Mouse (Mus musculus): ENCODE results near the gene Prap1. TPM values are rescaled to one million over a fixed set of nuclear protein-coding genes. Genes with fewer than 3 reads are reported as not detected.

Prap1 gene
- not detected in 2 replicates for polyA plus RNA-seq (2016; fragmentation: Nextera tagmentation; extraction: Ambion mirVana)

DNA sequence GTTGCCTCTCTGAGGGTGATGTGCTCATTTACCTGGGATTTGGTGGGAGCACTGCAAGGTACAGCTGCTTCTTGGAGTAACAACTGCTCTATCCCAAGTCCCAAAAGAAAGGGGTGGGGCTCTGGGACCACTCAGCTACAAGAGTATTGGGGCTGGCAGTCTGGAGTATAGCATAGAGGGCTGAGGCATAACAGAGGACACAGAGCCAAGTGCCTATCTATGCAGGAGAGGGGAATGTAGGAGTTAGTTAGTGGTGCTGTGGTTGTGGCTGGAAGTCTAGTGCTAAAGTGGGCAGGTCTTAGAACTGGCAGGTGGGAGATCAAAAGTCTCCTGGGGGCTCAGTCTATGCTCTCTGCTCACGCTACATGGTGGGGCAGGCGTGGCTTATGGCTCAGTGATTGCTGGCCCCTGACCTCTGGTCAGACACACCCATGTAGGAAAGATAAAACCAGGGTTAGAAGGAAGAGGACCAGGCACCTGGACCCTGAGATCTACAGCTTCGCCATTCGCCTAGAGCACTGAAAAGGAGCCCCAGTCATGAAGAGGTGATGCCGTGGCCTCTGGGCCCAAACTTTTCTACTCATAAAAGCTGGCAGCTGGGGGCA, at the start of gene Prap1:
TSS of gene Prap1 (plus strand) at position 472 of the 605 bp plus-strand sequence.
- Histone ChIP-seq H3K4me2 (no peak within 1 kb of the TSS), H3K27me3 (replicated peaks) (0 out of 2 replicates have a peak, but pooled peaks cover 6% of the 10 kb centered on the region), H3K36me3 (no peaks in the 10 kb centered on the region), H3K9me3 (replicated peaks) (no peaks in the 10 kb centered on the region), H3K4me1 (no peaks in the 10 kb centered on the region), H3K9ac (no peak within 1 kb of the TSS), H3K4me3 (no peak within 1 kb of the TSS), H3K27ac (no peak within 1 kb of the TSS)
- no peak for ATAC-seq
- 61% methylated on average over 5 of the region's 5 CpGs for WGBS (ENCODE audit: insufficient replicate concordance)

- Histone ChIP-seq H3K27me3 (replicated peaks) (peaks cover 67% of the 10 kb centered on the region), H3K4me2 (no peak overlapping the region), H3K9me3 (replicated peaks) (no peaks in the 10 kb centered on the region), H3K9ac (no peak overlapping the region), H3K4me3 (no peak overlapping the region), H3K4me1 (peaks cover 18% of the 10 kb centered on the region), H3K27ac (no peak overlapping the region), H3K36me3 (peaks cover 6% of the 10 kb centered on the region)
- no peak for ATAC-seq
- WGBS (ENCODE audit: insufficient replicate concordance) = 57% methylated on average over 4 of the region's 4 CpGs
Measured at GRCm38 (mm10) chr7:140045546-140045945, 47.6 kb upstream of the Prap1 start.

GRCm38 (mm10) chr7:140047811-140048311, 45.3 kb upstream of the Prap1 start:
- peaks cover 90% of the 10 kb centered on the region for H3K27me3 ChIP-seq (replicated peaks)
- peak overlapping the region; percentile 64 for H3K4me2 ChIP-seq
- no peak overlapping the region for H3K27ac ChIP-seq
- H3K36me3 ChIP-seq = no peaks in the 10 kb centered on the region
- H3K9me3 ChIP-seq (replicated peaks) = no peaks in the 10 kb centered on the region
- peaks cover 13% of the 10 kb centered on the region for H3K4me1 ChIP-seq
- no peak for ATAC-seq
- WGBS (ENCODE audit: insufficient replicate concordance) = 2% methylated on average over 33 of the region's 33 CpGs
- no peak overlapping the region for H3K9ac ChIP-seq
- H3K4me3 ChIP-seq = peak overlapping the region; percentile 34

DNA sequence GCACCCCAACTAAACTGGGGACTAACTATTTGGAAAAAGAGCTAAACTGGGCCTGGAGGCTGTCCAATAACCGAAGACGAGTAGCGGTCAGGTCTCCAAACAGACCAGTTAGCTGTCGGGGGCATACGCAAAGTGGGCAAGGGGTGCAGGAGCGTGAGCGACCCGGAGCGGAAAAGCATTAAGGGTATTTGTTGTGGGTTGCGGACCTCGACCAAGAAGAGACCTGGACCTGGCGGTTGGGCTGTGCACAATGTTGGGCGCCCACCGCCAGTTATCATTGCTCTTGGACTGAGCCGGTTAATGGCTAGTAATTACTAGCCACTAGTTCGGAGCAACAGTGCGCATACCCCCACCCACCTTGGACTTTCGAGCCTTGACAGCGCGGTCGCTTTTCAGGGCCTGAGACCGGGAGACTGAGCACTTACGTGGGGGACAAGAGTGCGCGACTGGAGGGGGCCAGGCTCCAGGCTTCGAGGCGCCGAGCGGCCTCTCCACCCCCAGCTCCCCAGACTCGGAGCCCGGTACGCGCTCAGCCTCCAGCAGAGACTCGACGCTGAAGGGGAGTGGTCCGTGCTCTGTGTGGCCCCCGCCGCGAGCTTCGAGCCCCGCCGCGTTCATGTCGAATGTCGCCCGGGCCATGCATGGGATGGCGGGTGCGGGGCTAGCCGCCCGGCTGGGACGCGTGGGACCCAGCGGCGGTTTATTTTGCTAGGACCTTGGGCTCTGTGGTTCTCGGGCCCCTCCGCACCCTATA, 44.7 kb upstream of the Prap1 start, which contains the start of gene Msx3:
TSS of gene Msx3 (minus strand) at position 729 of the 754 bp plus-strand sequence.
- peaks cover 96% of the 10 kb centered on the region for H3K27me3 ChIP-seq (replicated peaks)
- peak within 1 kb of the TSS; percentile 64 for H3K4me2 ChIP-seq
- ATAC-seq = peak; percentile 30; the same call in 1 of the 2 replicates
- H3K27ac ChIP-seq = no peak within 1 kb of the TSS
- H3K4me1 ChIP-seq = peaks cover 11% of the 10 kb centered on the region
- H3K4me3 ChIP-seq = peak within 1 kb of the TSS; percentile 34
- no peaks in the 10 kb centered on the region for H3K9me3 ChIP-seq (replicated peaks)
- 3% methylated on average over 56 of the region's 56 CpGs for WGBS (ENCODE audit: insufficient replicate concordance)
- no peaks in the 10 kb centered on the region for H3K36me3 ChIP-seq
- H3K9ac ChIP-seq = no peak within 1 kb of the TSS

DNA sequence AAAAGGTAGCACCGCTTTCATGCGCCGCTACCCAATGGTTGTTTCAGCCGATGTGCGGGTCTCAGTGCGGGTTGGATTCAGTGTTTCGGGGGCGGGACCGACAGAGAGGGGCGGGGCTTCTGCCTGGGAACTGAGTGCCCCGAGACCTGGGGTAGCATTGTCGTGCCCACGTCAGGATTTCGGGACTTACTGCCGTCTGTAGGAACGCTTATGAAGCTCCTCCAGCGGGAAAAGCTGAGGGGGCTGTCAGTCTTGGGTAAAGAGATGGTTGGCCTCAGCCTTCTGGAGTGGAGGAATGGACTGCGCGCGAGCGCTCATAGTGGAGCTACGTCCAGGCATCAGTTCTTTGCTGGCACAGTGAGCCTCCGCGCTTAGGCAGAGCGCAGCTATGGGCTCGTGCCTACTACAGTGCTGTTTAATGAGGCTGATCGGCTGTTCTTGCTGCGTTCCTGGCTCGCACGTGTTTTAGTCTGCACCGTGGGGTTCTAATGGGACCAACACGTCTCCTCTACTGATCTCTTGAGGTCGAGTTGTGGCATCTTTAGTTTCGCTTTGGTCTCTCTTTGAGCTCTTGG, 44.0 kb upstream of the Prap1 start:
- no peak for ATAC-seq
- H3K4me2 ChIP-seq = peak overlapping the region; percentile 64
- WGBS (ENCODE audit: insufficient replicate concordance) = 3% methylated on average over 34 of the region's 34 CpGs

DNA sequence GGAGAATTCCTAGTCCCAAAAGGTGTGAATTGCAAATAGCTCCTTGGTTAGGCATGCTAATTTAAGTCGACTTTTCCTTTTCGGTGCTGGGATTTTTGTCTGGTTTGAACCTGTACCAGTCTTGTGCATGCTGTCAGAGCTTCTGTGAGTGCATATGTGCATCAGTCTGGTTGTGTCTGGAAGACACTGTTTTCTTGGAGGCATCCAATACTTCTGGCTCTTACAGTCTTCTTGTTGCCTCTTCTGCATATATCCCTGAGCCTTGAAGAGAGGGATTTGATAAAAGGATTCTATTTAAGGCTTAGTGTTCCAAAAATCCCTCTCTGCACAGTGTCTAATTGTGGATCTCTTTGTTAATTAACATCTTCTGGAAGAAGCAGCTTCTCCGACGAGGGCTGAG, 39.1 kb upstream of the Prap1 start:
- H3K9ac ChIP-seq = no peak overlapping the region
- H3K4me3 ChIP-seq = no peak overlapping the region
- peaks cover 5% of the 10 kb centered on the region for H3K4me1 ChIP-seq
- H3K27ac ChIP-seq = no peak overlapping the region
- 66% methylated on average over 4 of the region's 4 CpGs for WGBS (ENCODE audit: insufficient replicate concordance)
- ATAC-seq = no peak
- no peaks in the 10 kb centered on the region for H3K9me3 ChIP-seq (replicated peaks)
- peaks cover 100% of the 10 kb centered on the region for H3K27me3 ChIP-seq (replicated peaks)
- H3K4me2 ChIP-seq = no peak overlapping the region
- H3K36me3 ChIP-seq = no peaks in the 10 kb centered on the region

More for the DNA sequence above, 44.0 kb upstream of the Prap1 start:
- no peak overlapping the region for H3K9ac ChIP-seq
- H3K4me1 ChIP-seq = peaks cover 11% of the 10 kb centered on the region
- H3K4me3 ChIP-seq = peak overlapping the region; percentile 34
- no peaks in the 10 kb centered on the region for H3K36me3 ChIP-seq
- H3K27me3 ChIP-seq (replicated peaks) = peaks cover 100% of the 10 kb centered on the region
- H3K9me3 ChIP-seq (replicated peaks) = no peaks in the 10 kb centered on the region
- H3K27ac ChIP-seq = no peak overlapping the region

DNA sequence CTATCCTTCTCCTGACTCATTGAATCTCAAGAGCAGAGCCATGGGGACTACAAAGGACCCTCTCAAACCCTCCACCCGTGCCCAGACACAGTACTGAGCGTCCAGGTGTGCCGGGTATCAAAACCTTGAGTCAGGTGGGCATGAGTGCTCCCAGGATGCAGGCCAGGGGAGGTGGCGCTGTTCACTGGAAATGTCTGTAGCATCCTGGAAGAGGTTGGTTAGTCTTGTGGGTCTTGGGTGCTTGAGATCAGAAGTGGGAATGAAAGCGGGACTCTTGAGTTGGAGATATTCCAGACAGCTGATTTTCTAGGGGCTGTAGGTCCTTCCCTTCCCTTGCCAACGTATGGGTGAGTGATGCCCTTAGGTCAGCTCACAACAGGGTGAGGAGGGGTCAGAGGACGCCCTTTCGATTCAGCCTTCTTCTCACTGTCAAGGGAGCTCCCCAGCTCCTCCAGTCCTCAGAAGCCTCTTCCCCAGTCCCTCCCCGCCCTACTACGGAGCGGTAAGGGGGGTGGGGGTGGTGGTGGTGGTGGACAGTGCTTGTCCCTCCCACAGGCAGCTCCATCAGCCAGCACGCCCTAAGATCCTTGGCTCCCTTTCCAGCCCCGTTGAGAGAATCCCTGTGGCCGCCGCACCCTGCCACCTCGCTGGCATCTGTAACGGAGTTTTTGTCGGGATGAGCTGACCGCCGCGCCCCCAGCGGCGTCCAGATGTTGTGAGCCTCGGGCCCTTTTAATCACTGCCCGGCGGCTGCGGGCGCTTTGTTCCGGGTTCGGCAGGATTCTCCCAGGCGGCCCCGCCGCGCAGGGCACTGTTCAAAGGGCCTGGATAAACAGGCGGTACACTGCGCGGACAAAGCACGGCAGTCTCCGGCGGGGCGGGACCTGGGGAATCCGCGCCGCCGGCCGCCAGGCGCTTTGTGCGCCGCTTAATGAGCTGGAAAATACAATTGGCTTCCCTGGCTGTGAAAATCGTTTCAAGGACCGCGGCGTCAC, 35.5 kb upstream of the Prap1 start:
- Histone ChIP-seq H3K27me3 (replicated peaks) (peaks cover 100% of the 10 kb centered on the region), H3K27ac (no peak overlapping the region), H3K9me3 (replicated peaks) (no peaks in the 10 kb centered on the region), H3K4me2 (peak overlapping the region; percentile 58), H3K9ac (no peak overlapping the region), H3K4me3 (peak overlapping the region; percentile 37), H3K4me1 (no peaks in the 10 kb centered on the region), H3K36me3 (no peaks in the 10 kb centered on the region)
- WGBS (ENCODE audit: insufficient replicate concordance) = 4% methylated on average over 53 of the region's 53 CpGs
- ATAC-seq = no peak

- Histone ChIP-seq H3K27ac (no peak overlapping the region), H3K27me3 (replicated peaks) (peaks cover 100% of the 10 kb centered on the region), H3K4me1 (no peaks in the 10 kb centered on the region), H3K9me3 (replicated peaks) (no peaks in the 10 kb centered on the region), H3K9ac (no peak overlapping the region), H3K36me3 (no peaks in the 10 kb centered on the region), H3K4me2 (peak overlapping the region; percentile 58), H3K4me3 (no peak overlapping the region)
- no peak for ATAC-seq
- WGBS (ENCODE audit: insufficient replicate concordance) = 24% methylated on average over 7 of the region's 7 CpGs
Measured at GRCm38 (mm10) chr7:140058528-140058927, 34.7 kb upstream of the Prap1 start.

GRCm38 (mm10) chr7:140059601-140060000, 33.6 kb upstream of the Prap1 start:
- H3K9ac ChIP-seq = no peak overlapping the region
- WGBS (ENCODE audit: insufficient replicate concordance) = 17% methylated on average over 4 of the region's 4 CpGs
- no peaks in the 10 kb centered on the region for H3K9me3 ChIP-seq (replicated peaks)
- no peak overlapping the region for H3K4me3 ChIP-seq
- no peaks in the 10 kb centered on the region for H3K36me3 ChIP-seq
- H3K27me3 ChIP-seq (replicated peaks) = peaks cover 99% of the 10 kb centered on the region
- no peak overlapping the region for H3K27ac ChIP-seq
- H3K4me2 ChIP-seq = no peak overlapping the region
- no peaks in the 10 kb centered on the region for H3K4me1 ChIP-seq
- no peak for ATAC-seq

- Histone ChIP-seq H3K9ac (no peak overlapping the region), H3K27ac (no peak overlapping the region), H3K4me3 (peak overlapping the region; percentile 20), H3K9me3 (replicated peaks) (no peaks in the 10 kb centered on the region), H3K4me2 (peak overlapping the region; percentile 48), H3K27me3 (replicated peaks) (peaks cover 99% of the 10 kb centered on the region), H3K36me3 (no peaks in the 10 kb centered on the region), H3K4me1 (no peaks in the 10 kb centered on the region)
- ATAC-seq = no peak
- 3% methylated on average over 47 of the region's 47 CpGs for WGBS (ENCODE audit: insufficient replicate concordance)
Measured at GRCm38 (mm10) chr7:140060936-140061831, 32.0 kb upstream of the Prap1 start.
